Mouse (Mus musculus): ENCODE measurements around the gene Ifi207. TPM values are rescaled to one million over a fixed set of nuclear protein-coding genes. Genes with fewer than 3 reads are reported as not detected.

Ifi207 gene
- polyA plus RNA-seq (2014; fragmentation: Illumina TruSeq; extraction: RNeasy Lipid Tissue Mini Kit (QIAGEN cat#74804); ENCODE audit: low read depth, low replicate concordance): 13.1 TPM

GRCm38 (mm10) chr1:173741656-173742055 is at the start of gene Ifi207:
Gene Ifi207, minus strand, starts transcription at chr1:173741747.

GRCm38 (mm10) chr1:173766848-173767617 is 25.5 kb upstream of the Ifi207 start, which contains the start of gene Ifi204:
Gene Ifi204, minus strand, starts transcription at chr1:173766943.

DNA sequence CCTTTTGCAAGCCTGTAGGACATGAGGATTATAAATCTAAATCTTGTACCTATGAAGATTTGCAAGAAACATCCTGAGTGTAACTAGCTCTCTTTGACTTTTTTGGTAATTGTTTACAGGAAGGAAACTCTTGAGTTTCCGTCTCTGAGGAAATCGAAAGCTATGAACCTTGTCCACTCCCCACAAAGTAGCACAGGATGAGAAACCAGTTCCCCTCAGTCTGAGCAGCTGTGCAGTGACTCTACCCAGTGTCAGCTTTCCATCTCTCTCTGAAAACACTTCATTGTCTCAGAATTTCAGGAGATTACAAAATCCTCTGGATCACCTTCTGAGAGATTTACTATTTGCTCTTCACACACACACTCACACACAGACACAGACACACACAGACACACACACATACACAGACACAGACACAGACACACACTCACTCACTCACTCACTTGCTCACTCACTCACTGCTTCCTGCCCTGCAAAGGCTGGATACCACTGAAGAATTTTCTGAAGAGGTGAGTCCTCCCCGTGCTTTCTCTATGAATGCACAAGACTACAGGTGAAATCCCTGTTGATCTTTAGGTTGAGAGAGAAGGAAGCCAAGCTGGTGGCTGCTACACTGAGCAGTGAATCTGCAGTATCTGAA is 68.0 kb downstream of the Ifi207 start, which contains the start of gene Ifi208:
Ifi208 (plus strand) TSS at position 218 of the 640 bp plus-strand sequence.

Other genes starting within 250 kb of the Ifi207 start
- gene Ifi214, start 205.8 kb downstream of the Ifi207 start, polyA plus RNA-seq (2014; fragmentation: Illumina TruSeq; extraction: RNeasy Lipid Tissue Mini Kit (QIAGEN cat#74804); ENCODE audit: low read depth, low replicate concordance): not detected
- gene Ifi213, start 142.5 kb downstream of the Ifi207 start, polyA plus RNA-seq (2014; fragmentation: Illumina TruSeq; extraction: RNeasy Lipid Tissue Mini Kit (QIAGEN cat#74804); ENCODE audit: low read depth, low replicate concordance): 9.6 TPM
- gene Ifi209, start 110.8 kb downstream of the Ifi207 start, polyA plus RNA-seq (2014; fragmentation: Illumina TruSeq; extraction: RNeasy Lipid Tissue Mini Kit (QIAGEN cat#74804); ENCODE audit: low read depth, low replicate concordance): 11.1 TPM
- gene Ifi208, start 68.1 kb downstream of the Ifi207 start, polyA plus RNA-seq (2014; fragmentation: Illumina TruSeq; extraction: RNeasy Lipid Tissue Mini Kit (QIAGEN cat#74804); ENCODE audit: low read depth, low replicate concordance): 7.4 TPM
- gene Ifi204, start 25.2 kb upstream of the Ifi207 start, polyA plus RNA-seq (2014; fragmentation: Illumina TruSeq; extraction: RNeasy Lipid Tissue Mini Kit (QIAGEN cat#74804); ENCODE audit: low read depth, low replicate concordance): 40.2 TPM
- 14.0 TPM for gene Ifi211, start 171.3 kb upstream of the Ifi207 start, polyA plus RNA-seq (2014; fragmentation: Illumina TruSeq; extraction: RNeasy Lipid Tissue Mini Kit (QIAGEN cat#74804); ENCODE audit: low read depth, low replicate concordance)
- gene Mndal, start 200.7 kb upstream of the Ifi207 start, polyA plus RNA-seq (2014; fragmentation: Illumina TruSeq; extraction: RNeasy Lipid Tissue Mini Kit (QIAGEN cat#74804); ENCODE audit: low read depth, low replicate concordance): 98.6 TPM
- 74.8 TPM for gene Ifi203, start 200.9 kb upstream of the Ifi207 start, polyA plus RNA-seq (2014; fragmentation: Illumina TruSeq; extraction: RNeasy Lipid Tissue Mini Kit (QIAGEN cat#74804); ENCODE audit: low read depth, low replicate concordance)
- gene Ifi202b, start 241.0 kb upstream of the Ifi207 start, polyA plus RNA-seq (2014; fragmentation: Illumina TruSeq; extraction: RNeasy Lipid Tissue Mini Kit (QIAGEN cat#74804); ENCODE audit: low read depth, low replicate concordance): not detected

Data from adrenal gland, adult 10 weeks (tissue).